Mouse (Mus musculus) embryonic facial prominence, embryonic 15.5 days (tissue): ENCODE measurements at regions not wholly inside any gene's neighbourhood (a gene's known extent, or its start where the extent isn't known, plus 50 kb on each side); places are given as distances from the start of the nearest gene placed in this dataset.

Source experiments
- ATAC-seq: fragments of 200-750 bp; cut with Nextera tagmentation; 2 replicates; pipeline ENCODE4 v1.8.0; 2017; ENCODE audit warnings: low read depth, moderate TSS enrichment; ENCODE audit not compliant: insufficient number of reproducible peaks, low FRiP score, low TSS enrichment
- H3K27ac ChIP-seq: fragments of 300-500 bp; sonication (generic); replicated peaks from 2 replicates; pipeline ENCODE4 v1.5.1; 2015; ENCODE audit warnings: mild to moderate bottlenecking, inconsistent platforms
- H3K27me3 ChIP-seq: fragments of 300-500 bp; sonication (generic); 2 replicates; pipeline ENCODE4 v1.6.1; 2015; ENCODE audit warnings: inconsistent platforms
- H3K36me3 ChIP-seq: fragments of 300-500 bp; sonication (generic); 2 replicates; pipeline ENCODE4 v1.6.1; 2015; ENCODE audit warnings: mild to moderate bottlenecking, inconsistent platforms
- H3K4me1 ChIP-seq: fragments of 300-500 bp; sonication (generic); 2 replicates; pipeline ENCODE4 v1.6.1; 2015; ENCODE audit warnings: inconsistent platforms
- H3K4me2 ChIP-seq: fragments of 300-500 bp; sonication (generic); replicated peaks from 2 replicates; pipeline ENCODE4 v1.6.1; 2015; ENCODE audit warnings: mild to moderate bottlenecking, inconsistent platforms
- H3K4me3 ChIP-seq: fragments of 300-500 bp; sonication (generic); replicated peaks from 2 replicates; pipeline ENCODE4 v1.5.1; 2015; ENCODE audit warnings: mild to moderate bottlenecking, inconsistent platforms
- H3K9ac ChIP-seq: fragments of 300-500 bp; sonication (generic); 2 replicates; pipeline ENCODE4 v1.6.1; 2015; ENCODE audit warnings: inconsistent platforms
- H3K9me3 ChIP-seq: fragments of 300-500 bp; sonication (generic); replicated peaks from 2 replicates; pipeline ENCODE4 v1.6.1; 2016; ENCODE audit warnings: inconsistent platforms
- WGBS: fragments of 180-500 bp; shearing (Covaris S2); methylation state at CpG from one replicate; pipeline ENCODE4 v1.1.7; 2015; 5-methylcytosine and 5-hydroxymethylcytosine counted together

DNA sequence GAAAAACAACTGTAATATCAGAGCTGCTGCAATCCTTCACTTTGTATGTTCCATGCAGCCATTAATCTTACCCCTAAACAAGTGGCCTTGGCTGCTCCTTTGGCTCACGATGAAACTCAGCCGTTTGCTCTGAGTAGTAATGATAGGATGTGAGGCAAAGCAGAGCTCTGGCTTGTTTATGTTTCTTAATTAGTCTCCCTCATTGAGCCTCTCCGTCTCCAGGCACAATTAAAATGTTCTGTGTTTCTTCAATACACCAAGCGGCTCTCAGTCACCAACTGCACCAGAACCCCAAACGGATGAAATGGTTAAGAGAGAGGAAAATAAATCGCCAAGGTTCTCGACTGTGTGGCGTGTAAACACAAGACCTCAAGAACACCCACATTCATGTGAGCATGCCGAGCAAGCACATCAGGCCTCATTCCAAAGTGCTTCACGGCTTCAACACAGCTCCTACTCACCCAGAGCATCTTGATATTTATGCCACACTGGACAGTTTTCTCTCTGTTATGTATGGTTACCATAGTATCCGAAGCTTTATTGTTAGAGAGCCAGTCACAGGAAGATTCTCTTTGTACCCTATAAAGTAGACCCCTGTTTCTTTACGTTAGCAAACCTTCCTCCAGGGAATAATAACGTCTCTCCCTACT is 280.4 kb downstream of the Lyplal1 start:
- no peak overlapping the region for H3K4me3 ChIP-seq
- 61% methylated on average over 13 of the region's 13 CpGs for WGBS
- no peak for ATAC-seq
- no peaks in the 10 kb centered on the region for H3K36me3 ChIP-seq
- no peaks in the 10 kb centered on the region for H3K4me1 ChIP-seq
- no peak overlapping the region for H3K27ac ChIP-seq
- H3K9ac ChIP-seq = no peak overlapping the region
- H3K4me2 ChIP-seq = no peak overlapping the region
- H3K9me3 ChIP-seq = no peaks in the 10 kb centered on the region
- no peaks in the 10 kb centered on the region for H3K27me3 ChIP-seq

DNA sequence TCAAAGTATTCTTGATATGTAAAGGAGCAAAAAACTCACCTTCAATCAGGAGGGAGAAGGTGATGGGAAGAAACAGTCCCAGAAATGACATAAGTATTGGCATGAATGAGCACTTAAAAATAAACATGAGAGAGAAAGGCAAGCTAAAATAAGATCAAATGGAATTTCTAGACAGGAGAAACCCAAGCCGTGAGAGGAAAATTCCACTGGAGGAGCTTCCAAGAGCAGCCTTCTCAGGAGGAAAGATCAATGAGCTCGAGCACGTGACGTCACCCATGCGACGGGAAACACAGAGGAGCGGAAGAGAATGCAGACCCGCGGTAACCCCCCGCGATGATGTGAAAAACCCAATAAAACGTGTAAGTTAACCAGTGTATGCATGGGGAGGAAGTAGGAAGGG is 274.6 kb downstream of the Lyplal1 start:
- no peak for ATAC-seq
- WGBS = 85% methylated on average over 12 of the region's 12 CpGs
- Histone ChIP-seq H3K9ac (no peak overlapping the region), H3K4me2 (no peak overlapping the region), H3K9me3 (no peaks in the 10 kb centered on the region), H3K27me3 (no peaks in the 10 kb centered on the region), H3K36me3 (no peaks in the 10 kb centered on the region), H3K4me3 (no peak overlapping the region), H3K27ac (no peak overlapping the region), H3K4me1 (no peaks in the 10 kb centered on the region)

DNA sequence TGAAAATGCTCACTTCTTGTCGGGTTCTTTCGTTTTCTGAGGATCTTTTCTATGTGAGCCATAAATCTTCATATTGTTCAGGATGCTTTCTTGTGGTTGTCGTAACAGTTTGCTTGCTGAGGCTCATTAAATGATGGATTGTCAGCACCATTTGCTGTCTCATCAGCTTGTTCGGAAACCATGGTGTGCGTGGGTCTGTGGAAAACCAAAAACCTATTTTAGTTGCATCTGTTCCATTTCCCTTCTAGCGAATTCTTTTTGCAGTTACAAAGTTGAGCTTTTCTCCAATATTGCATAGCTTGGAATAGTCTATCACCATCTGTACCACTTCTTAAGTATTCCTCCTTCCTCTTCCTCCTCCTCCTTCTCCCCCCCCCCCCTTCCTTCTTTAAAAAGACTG is 269.9 kb downstream of the Lyplal1 start:
- Histone ChIP-seq H3K9ac (no peak overlapping the region), H3K27me3 (no peaks in the 10 kb centered on the region), H3K4me3 (no peak overlapping the region), H3K4me2 (no peak overlapping the region), H3K27ac (no peak overlapping the region), H3K9me3 (no peaks in the 10 kb centered on the region), H3K36me3 (no peaks in the 10 kb centered on the region), H3K4me1 (no peaks in the 10 kb centered on the region)
- WGBS = 82% methylated on average over 6 of the region's 6 CpGs
- ATAC-seq = no peak

GRCm38 (mm10) chr1:185850590-185850989 is 266.5 kb downstream of the Lyplal1 start:
- Histone ChIP-seq H3K9ac (no peak overlapping the region), H3K27ac (no peak overlapping the region), H3K4me3 (no peak overlapping the region), H3K9me3 (no peaks in the 10 kb centered on the region), H3K4me1 (no peaks in the 10 kb centered on the region), H3K36me3 (no peaks in the 10 kb centered on the region), H3K27me3 (no peaks in the 10 kb centered on the region), H3K4me2 (no peak overlapping the region)
- no peak for ATAC-seq

- Histone ChIP-seq H3K4me1 (no peaks in the 10 kb centered on the region), H3K4me2 (no peak overlapping the region), H3K36me3 (no peaks in the 10 kb centered on the region), H3K9ac (no peak overlapping the region), H3K9me3 (no peaks in the 10 kb centered on the region), H3K27me3 (no peaks in the 10 kb centered on the region), H3K27ac (no peak overlapping the region), H3K4me3 (no peak overlapping the region)
- 70% methylated on average over 5 of the region's 5 CpGs for WGBS
- ATAC-seq = no peak; the same call in 1 of the 2 replicates
Observed at GRCm38 (mm10) chr1:185851262-185851893, 265.7 kb downstream of the Lyplal1 start.

DNA sequence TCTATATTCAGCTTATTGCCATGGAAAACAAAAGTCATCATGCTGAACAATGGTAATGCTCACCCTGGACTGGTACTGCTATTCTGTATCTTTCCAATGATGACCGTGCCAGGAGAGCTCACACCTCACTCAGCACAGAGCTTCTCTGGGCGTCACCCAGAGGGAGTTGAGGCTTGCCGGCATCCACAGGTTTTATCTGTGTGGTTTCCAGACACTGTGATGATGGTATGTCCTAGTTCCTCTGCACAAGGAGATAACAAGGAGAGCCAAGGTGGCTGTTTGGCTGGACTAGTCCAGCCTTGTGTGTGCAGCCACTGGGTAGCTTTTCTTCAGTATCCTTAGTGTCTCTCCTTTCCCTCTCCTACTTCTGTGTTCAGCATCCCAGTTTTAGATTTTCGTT is 255.4 kb downstream of the Lyplal1 start:
- WGBS = 89% methylated on average over 4 of the region's 4 CpGs
- no peak overlapping the region for H3K27ac ChIP-seq

GRCm38 (mm10) chr1:185865945-185866344 is 251.2 kb downstream of the Lyplal1 start:
- 66% methylated on average over 11 of the region's 11 CpGs for WGBS
- no peak overlapping the region for H3K27ac ChIP-seq

More for the DNA sequence above, 255.4 kb downstream of the Lyplal1 start:
- Histone ChIP-seq H3K4me1 (no peaks in the 10 kb centered on the region), H3K9ac (no peak overlapping the region), H3K27me3 (no peaks in the 10 kb centered on the region), H3K4me2 (no peak overlapping the region), H3K36me3 (no peaks in the 10 kb centered on the region), H3K4me3 (no peak overlapping the region), H3K9me3 (no peaks in the 10 kb centered on the region)
- no peak for ATAC-seq

GRCm38 (mm10) chr1:185866612-185867011 is 250.5 kb downstream of the Lyplal1 start:
- H3K4me3 ChIP-seq = no peak overlapping the region
- H3K27me3 ChIP-seq = no peaks in the 10 kb centered on the region
- no peak overlapping the region for H3K4me2 ChIP-seq
- H3K4me1 ChIP-seq = no peaks in the 10 kb centered on the region
- H3K9ac ChIP-seq = no peak overlapping the region
- no peak for ATAC-seq
- 88% methylated on average over 6 of the region's 6 CpGs for WGBS
- no peaks in the 10 kb centered on the region for H3K9me3 ChIP-seq
- no peaks in the 10 kb centered on the region for H3K36me3 ChIP-seq
- H3K27ac ChIP-seq = no peak overlapping the region

More at GRCm38 (mm10) chr1:185865945-185866344, 251.2 kb downstream of the Lyplal1 start:
- H3K36me3 ChIP-seq = no peaks in the 10 kb centered on the region
- no peak overlapping the region for H3K4me3 ChIP-seq
- ATAC-seq = no peak
- no peaks in the 10 kb centered on the region for H3K9me3 ChIP-seq
- H3K4me2 ChIP-seq = no peak overlapping the region
- no peaks in the 10 kb centered on the region for H3K4me1 ChIP-seq
- no peak overlapping the region for H3K9ac ChIP-seq
- H3K27me3 ChIP-seq = no peaks in the 10 kb centered on the region

DNA sequence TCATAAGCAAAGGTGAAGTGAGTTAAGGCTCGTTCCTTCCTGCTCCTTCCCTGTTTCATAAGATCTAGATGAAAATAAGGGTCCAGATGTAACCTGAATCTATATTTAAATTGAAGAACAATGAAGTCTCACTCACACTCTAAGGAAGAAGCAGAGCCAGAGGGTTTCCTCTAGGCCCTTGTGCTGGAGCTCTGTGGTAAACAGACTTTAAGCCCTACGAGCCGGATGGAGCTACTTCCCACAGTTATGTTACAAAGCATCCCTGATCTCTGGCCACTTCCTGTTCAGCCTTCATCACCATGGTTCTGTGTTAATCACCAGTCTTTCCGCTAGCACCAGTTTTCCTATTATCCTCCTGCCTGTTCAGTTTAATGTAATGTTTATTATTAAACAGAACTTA is 250.1 kb downstream of the Lyplal1 start:
- Histone ChIP-seq H3K9me3 (no peaks in the 10 kb centered on the region), H3K36me3 (no peaks in the 10 kb centered on the region), H3K27ac (no peak overlapping the region), H3K27me3 (no peaks in the 10 kb centered on the region), H3K4me2 (no peak overlapping the region), H3K4me1 (no peaks in the 10 kb centered on the region), H3K9ac (no peak overlapping the region), H3K4me3 (no peak overlapping the region)
- no peak for ATAC-seq
- 82% methylated on average over 4 of the region's 4 CpGs for WGBS

DNA sequence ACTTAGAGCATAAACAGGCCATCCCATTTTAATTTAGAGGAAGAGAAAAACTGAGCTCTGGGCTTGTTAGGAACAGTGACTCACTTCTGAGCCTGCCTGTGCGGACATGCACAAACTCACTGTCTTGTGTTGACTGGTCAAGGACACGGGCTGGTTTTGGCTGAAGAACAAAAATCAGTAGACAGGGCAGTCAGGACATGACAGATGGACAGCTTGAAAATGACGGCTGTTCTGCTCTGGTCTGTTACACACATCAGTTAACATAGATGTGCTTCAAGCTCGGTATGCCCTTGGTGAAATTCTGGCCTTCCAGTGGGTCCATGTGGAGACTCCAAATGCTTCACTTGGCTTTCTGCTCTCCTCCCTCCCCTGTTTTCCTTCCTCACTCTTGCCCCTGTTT is 248.4 kb downstream of the Lyplal1 start:
- no peak overlapping the region for H3K4me3 ChIP-seq
- no peaks in the 10 kb centered on the region for H3K4me1 ChIP-seq
- H3K36me3 ChIP-seq = no peaks in the 10 kb centered on the region
- no peak for ATAC-seq
- no peaks in the 10 kb centered on the region for H3K27me3 ChIP-seq
- H3K9me3 ChIP-seq = no peaks in the 10 kb centered on the region
- WGBS = 58% methylated on average over 4 of the region's 4 CpGs
- H3K9ac ChIP-seq = no peak overlapping the region
- H3K4me2 ChIP-seq = no peak overlapping the region
- no peak overlapping the region for H3K27ac ChIP-seq

DNA sequence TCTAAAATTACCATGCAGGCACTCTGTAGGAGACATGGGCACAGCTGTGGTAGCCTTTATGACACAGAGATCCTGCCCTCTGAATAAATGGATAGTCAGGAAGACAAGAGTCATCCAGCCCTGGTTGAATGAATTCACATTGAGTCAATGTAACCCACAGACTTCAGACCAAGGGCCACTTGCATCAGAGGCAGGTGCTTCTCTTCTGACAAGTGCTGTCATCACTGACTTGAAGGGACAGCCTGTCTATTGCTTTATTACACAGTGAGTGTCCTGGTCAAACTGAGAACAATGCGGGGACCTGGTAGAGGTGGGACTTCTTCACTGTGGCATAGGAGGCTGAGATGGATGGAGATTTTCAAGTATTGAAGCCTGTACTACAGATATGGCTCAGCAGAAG is 230.1 kb downstream of the Lyplal1 start:
- Histone ChIP-seq H3K4me2 (no peak overlapping the region), H3K27me3 (no peaks in the 10 kb centered on the region), H3K4me1 (no peaks in the 10 kb centered on the region), H3K4me3 (no peak overlapping the region), H3K9ac (no peak overlapping the region), H3K36me3 (no peaks in the 10 kb centered on the region), H3K27ac (no peak overlapping the region), H3K9me3 (no peaks in the 10 kb centered on the region)
- no peak for ATAC-seq
- 97% methylated on average over 1 of the region's 1 CpGs for WGBS

DNA sequence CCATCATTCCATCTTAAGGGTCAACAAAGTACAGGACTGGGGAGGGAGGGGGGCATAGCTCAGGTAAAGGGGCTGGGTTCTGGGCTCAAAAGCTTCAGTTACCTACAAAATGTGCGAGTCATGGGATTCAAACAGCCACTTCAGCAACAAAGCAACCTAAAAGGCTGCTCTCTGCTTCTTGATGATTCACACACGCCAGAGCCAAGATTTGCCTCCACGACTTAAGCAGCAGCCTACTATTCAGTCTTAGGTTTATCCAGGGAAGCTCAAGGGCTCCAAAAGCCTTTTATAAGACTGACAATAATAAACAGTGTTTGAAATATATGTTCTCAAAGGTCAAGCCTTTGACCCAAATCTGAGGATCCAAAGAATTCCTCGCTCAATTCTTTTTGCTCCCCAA is 225.3 kb downstream of the Lyplal1 start:
- Histone ChIP-seq H3K36me3 (no peaks in the 10 kb centered on the region), H3K27ac (no peak overlapping the region), H3K4me1 (no peaks in the 10 kb centered on the region), H3K9ac (no peak overlapping the region), H3K9me3 (no peaks in the 10 kb centered on the region), H3K4me3 (no peak overlapping the region), H3K4me2 (no peak overlapping the region), H3K27me3 (no peaks in the 10 kb centered on the region)
- 74% methylated on average over 4 of the region's 4 CpGs for WGBS
- ATAC-seq = no peak
